Mouse (Mus musculus) cerebellum, adult (tissue): ENCODE measurements around the gene Mmp19.

ENCODE experiments used
- ATAC-seq: cut with Nextera tagmentation; 2 replicates; pipeline ENCODE4 v1.9.2; 2017; ENCODE audit warnings: mild to moderate bottlenecking, moderate library complexity, mixed read lengths; ENCODE audit not compliant: insufficient number of reproducible peaks, low FRiP score, low TSS enrichment

The Mmp19 gene

GRCm38 (mm10) chr10:128790398-128791124, at the start of gene Mmp19:
Gene Mmp19, plus strand, starts transcription at chr10:128790910.
- ATAC-seq, result no peak

DNA sequence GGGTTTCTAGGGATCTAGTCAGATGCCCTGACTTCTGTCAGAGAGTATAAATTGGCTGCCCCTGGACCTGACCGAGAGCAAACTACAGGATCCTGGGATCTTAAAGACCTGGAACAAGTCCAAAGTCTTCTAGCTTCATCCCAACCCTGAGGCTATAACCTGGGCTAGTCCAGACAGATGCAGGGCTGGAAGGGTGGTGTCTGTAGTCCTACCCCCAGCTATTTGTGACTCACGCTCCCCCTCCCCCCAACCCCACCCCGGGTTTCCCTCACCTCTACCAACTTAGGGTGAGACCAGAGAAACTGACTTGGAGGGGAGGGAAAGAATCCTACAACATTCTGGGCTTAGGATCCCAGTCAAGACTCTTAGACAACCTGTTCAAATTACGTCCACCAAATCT, 48.1 kb upstream of the Mmp19 start:
- ATAC-seq, result no peak

- no peak for ATAC-seq
Observed at GRCm38 (mm10) chr10:128743235-128743634, 47.5 kb upstream of the Mmp19 start.

GRCm38 (mm10) chr10:128743791-128744191, 46.9 kb upstream of the Mmp19 start:
- peak; percentile 50; the same call in 1 of the 2 replicates for ATAC-seq

DNA sequence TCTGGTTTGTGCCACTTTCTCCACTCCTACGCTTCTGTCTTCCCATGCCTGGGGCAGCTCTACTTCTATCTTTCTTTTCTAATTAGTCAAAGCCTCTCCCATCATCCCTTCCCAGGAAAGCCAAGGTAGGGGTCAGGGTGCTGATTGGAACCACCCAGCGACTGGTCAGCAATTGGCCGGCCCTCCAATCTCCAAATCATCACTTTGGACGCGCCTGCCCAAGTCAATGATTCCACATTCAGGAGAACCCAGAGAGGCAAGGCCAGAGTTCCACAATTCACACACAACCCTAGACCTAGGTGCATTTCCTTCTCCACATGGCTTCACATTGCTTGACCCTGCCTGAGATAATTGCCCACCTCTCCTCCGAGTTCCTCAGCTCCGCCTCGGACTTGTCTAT, 46.5 kb upstream of the Mmp19 start:
- ATAC-seq, result no peak

DNA sequence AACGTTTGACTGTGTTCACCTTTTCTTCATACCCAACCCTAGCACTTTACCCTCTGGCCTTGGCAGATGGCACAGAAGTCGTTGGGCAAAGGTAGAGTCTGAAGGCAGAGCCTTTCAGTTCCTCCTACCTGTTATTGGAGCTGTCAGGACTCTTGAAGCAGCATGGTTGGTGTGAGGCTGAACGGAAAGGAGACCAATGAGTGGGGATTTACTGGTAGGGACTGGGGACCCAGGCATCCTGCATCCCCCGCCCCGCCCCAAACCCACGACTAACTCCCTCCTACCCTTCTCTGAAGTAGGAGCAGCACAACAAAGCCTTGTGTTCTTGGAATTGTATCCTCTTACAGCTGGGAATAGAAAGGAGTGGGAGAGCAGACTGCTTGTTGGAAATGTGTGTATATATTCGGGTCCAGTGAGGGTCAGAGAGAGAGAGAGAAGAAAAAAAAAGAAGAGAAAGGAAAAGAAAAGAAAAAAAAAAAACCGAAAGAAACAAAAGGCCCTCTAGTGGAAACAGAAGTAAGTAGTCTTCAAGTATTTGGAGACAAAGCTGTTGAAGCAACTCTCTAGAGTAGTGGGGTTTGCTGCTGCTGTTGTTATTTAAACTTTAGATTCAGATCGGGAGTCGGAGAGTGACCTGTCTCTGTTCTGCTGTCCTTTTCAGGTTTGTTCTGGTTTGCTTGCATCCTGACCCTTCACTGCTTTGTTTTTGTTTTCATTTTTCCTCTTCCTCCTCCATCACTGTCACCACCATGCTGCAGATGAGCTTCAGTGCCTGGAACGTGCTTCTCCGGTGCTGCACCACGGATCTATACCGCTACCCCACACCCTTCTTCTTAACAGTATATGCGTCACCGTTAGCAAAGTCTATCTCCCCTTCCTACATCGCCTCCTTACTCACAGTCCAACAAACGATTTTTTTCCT, 45.8 kb upstream of the Mmp19 start, which contains the start of gene Dgka:
Gene Dgka (minus strand): TSS at position 176 of the 922 bp plus-strand sequence.
- ATAC-seq, result no peak

DNA sequence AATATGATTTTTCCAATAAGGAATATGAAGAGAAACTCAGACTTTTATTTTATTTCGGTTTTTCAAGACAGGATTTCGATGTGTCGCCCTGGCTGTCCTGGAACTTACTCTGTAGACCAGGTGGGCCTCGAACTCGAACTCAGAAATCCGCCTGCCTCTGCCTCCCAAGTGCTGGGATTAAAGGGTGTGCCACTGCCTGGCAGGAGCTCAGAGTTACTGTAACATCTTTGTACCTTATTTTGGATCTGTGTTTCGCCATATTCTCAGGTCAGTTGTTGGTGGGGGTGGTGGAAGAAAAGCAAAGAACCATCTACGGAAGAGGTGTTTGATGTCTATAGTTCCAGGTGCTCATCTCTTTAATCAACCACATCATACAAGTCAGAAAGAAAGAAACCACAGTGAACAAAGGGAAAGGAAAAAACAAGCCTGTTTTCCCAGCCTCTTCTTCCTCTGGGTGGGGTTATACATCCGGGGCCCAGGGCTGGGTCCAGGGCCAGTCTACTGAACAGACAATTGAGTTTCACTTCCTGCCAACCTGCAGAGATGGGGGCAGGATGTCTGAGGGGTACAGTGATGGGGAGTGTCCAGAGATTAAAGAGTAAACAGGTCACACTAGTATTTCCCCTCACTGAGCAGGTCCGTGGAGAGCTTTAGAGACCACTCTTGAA, 44.6 kb upstream of the Mmp19 start:
- no peak for ATAC-seq

- ATAC-seq, result no peak
Observed at GRCm38 (mm10) chr10:128746972-128747645, 43.6 kb upstream of the Mmp19 start.

GRCm38 (mm10) chr10:128747646-128748251, 43.0 kb upstream of the Mmp19 start, which contains the start of gene Pym1:
Gene Pym1, plus strand, starts transcription at chr10:128747889.
- peak; percentile 38 for ATAC-seq

GRCm38 (mm10) chr10:128748252-128748864, 42.4 kb upstream of the Mmp19 start:
- ATAC-seq, result peak; percentile 89

DNA sequence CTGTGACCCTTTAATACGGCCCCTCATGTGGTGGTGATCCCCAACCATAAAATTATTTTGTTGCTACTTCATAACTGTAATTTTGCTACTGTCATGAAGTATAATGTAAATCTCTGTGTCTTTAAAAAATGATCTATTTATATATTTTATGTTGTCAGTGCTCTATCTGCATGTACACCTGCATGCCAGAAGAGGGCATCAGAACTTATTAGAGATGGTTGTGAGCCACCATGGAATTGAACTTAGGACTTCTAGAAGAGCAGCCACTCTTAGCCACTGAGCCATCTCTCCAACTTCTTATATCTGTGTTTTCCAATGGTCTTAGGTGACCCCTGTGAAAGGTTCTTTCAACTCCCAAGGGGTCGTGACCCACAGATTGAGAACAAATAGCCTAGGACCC, 17.8 kb upstream of the Mmp19 start:
- ATAC-seq, result no peak

GRCm38 (mm10) chr10:128773685-128774084, 17.0 kb upstream of the Mmp19 start:
- ATAC-seq, result no peak

- ATAC-seq, result no peak
Observed at GRCm38 (mm10) chr10:128778441-128778840, 12.3 kb upstream of the Mmp19 start.

- no peak for ATAC-seq
Observed at GRCm38 (mm10) chr10:128779011-128779795, 11.5 kb upstream of the Mmp19 start.

DNA sequence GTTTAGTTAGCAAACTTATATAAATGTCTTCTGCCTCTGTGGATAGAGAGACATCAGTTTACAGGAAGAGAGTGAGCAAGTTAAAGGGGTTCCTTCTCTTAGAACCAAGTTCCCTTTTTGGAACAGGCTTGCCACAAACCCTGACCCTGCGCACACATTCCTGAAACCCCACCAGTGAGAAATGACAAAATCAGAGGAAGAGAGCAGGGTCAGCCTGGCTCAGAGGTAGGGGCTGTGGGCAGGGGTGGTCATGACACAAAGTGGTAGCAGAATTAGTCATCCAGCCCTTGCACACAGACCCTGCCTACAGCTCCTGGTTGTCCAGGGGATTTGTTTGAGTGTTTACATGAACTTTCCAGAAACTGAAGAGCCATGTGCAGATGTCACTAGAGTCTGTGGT, 10.5 kb upstream of the Mmp19 start:
- ATAC-seq, result no peak

- no peak for ATAC-seq
Observed at GRCm38 (mm10) chr10:128792041-128792440, 1.3 kb downstream of the Mmp19 start.

DNA sequence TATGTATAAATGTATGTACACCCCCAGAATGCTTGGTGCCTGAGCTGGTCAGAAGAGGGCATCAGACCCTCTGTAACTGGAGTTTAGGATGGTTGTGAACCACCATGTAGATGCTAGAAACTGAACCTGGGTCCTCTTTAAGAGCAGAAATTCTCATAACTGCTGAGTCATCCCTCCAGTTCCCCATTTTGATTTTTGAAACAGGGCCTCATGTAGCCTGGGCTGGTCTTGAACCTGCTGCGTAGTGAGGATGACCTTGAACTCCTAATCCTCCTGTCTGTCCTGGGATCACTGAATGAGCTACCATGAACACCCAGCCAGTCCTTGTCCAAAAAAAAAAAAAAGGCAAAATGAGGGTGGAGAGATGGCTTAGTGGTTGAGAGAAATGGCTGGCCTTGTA, 2.5 kb downstream of the Mmp19 start:
- ATAC-seq, result no peak

GRCm38 (mm10) chr10:128794391-128794790, 3.7 kb downstream of the Mmp19 start:
- ATAC-seq, result no peak

- ATAC-seq, result no peak
Observed at GRCm38 (mm10) chr10:128795581-128795980, 4.9 kb downstream of the Mmp19 start.
